Mouse (Mus musculus): Measurements from ENCODE around the gene Sumf2. TPM values are rescaled to one million over a fixed set of nuclear protein-coding genes. Genes with fewer than 3 reads are reported as not detected.

The Sumf2 gene
- 8.5 and 8.6 TPM in 2 replicates for polyA plus RNA-seq (2012; rRNA removed)

GRCm38 (mm10) chr5:129846752-129847557 lies at the start of gene Sumf2:
Gene Sumf2 (plus strand): TSS chr5:129846986.

GRCm38 (mm10) chr5:129886911-129887636 lies 40.3 kb downstream of the Sumf2 start, which contains the start of gene Chchd2:
Gene Chchd2 (minus strand): TSS chr5:129887470.

GRCm38 (mm10) chr5:129895198-129896088 lies 48.7 kb downstream of the Sumf2 start, which contains the start of gene Zbed5:
Gene Zbed5 (plus strand): TSS chr5:129895723.

GRCm38 (mm10) chr5:129898449-129898848 lies 51.7 kb downstream of the Sumf2 start, which contains the start of gene Phkg1:
Gene Phkg1 (minus strand): TSS chr5:129898549.

GRCm38 (mm10) chr5:129908242-129908965 lies 61.6 kb downstream of the Sumf2 start, which contains the start of gene Nupr1l:
Gene Nupr1l (plus strand): TSS chr5:129908540.

Other genes starting within 250 kb of the Sumf2 start
- gene Zfp11, start 176.9 kb upstream of the Sumf2 start, polyA plus RNA-seq (2012; rRNA removed) = 0.77 and 0.82 TPM in 2 replicates
- not detected in 2 replicates for gene Sept14, start 138.5 kb upstream of the Sumf2 start, polyA plus RNA-seq (2012; rRNA removed)
- gene Mrps17, start 131.5 kb upstream of the Sumf2 start, polyA plus RNA-seq (2012; rRNA removed) = 50.8 and 63.4 TPM in 2 replicates
- gene Nipsnap2, start 121.9 kb upstream of the Sumf2 start, polyA plus RNA-seq (2012; rRNA removed) = 14.4 and 16.4 TPM in 2 replicates
- 29.6 and 34.6 TPM in 2 replicates for gene Psph, start 59.5 kb upstream of the Sumf2 start, polyA plus RNA-seq (2012; rRNA removed)
- gene Chchd2, start 40.5 kb downstream of the Sumf2 start, polyA plus RNA-seq (2012; rRNA removed) = 477 and 534 TPM in 2 replicates
- gene Zbed5, start 48.7 kb downstream of the Sumf2 start, polyA plus RNA-seq (2012; rRNA removed) = 0.84 and 0.89 TPM in 2 replicates
- 0.08 and 0.12 TPM in 2 replicates for gene Phkg1, start 51.6 kb downstream of the Sumf2 start, polyA plus RNA-seq (2012; rRNA removed)
- gene Nupr1l, start 61.6 kb downstream of the Sumf2 start, polyA plus RNA-seq (2012; rRNA removed) = 0.32 and 0.44 TPM in 2 replicates
- gene Vkorc1l1, start 95.0 kb downstream of the Sumf2 start, polyA plus RNA-seq (2012; rRNA removed) = 15.6 and 17.8 TPM in 2 replicates
- 17.1 and 21.6 TPM in 2 replicates for gene Gusb, start 156.1 kb downstream of the Sumf2 start, polyA plus RNA-seq (2012; rRNA removed)
- 26.9 and 31.7 TPM in 2 replicates for gene Asl, start 182.3 kb downstream of the Sumf2 start, polyA plus RNA-seq (2012; rRNA removed)
- gene Crcp, start 182.3 kb downstream of the Sumf2 start, polyA plus RNA-seq (2012; rRNA removed) = 18.0 and 19.4 TPM in 2 replicates
- gene Tpst1, start 226.3 kb downstream of the Sumf2 start, polyA plus RNA-seq (2012; rRNA removed) = 10.5 and 11.3 TPM in 2 replicates